Mouse (Mus musculus) limb, embryonic 14.5 days (tissue): ENCODE results near the gene Ubxn2a. TPM values are rescaled to one million over a fixed set of nuclear protein-coding genes. Genes with fewer than 3 reads are reported as not detected.

Experiments
- ATAC-seq: fragments of 200-750 bp; cut with Nextera tagmentation; 2 replicates; pipeline ENCODE4 v1.8.0; 2017; ENCODE audit warnings: low read depth, moderate number of reproducible peaks, moderate TSS enrichment; ENCODE audit not compliant: low FRiP score
- DNase-seq: peaks from one replicate; pipeline ENCODE4 v3.0.0-alpha.2; 2015; ENCODE audit warnings: low spot score
- H3K27ac ChIP-seq: fragments of 300-500 bp; sonication (generic); replicated peaks from 2 replicates; pipeline ENCODE4 v1.5.1; 2014; ENCODE audit warnings: low read depth, mild to moderate bottlenecking, low read length, moderate library complexity, mixed read lengths
- H3K27me3 ChIP-seq: fragments of 300-500 bp; sonication (generic); 2 replicates; pipeline ENCODE4 v1.6.1; 2014; ENCODE audit warnings: low read length, mixed read lengths; ENCODE audit not compliant: control insufficient read depth, insufficient read depth
- H3K36me3 ChIP-seq: fragments of 300-500 bp; sonication (generic); 2 replicates; pipeline ENCODE4 v1.6.1; 2014; ENCODE audit warnings: mild to moderate bottlenecking, low read length, moderate library complexity, mixed read lengths; ENCODE audit not compliant: control insufficient read depth, insufficient read depth
- H3K4me1 ChIP-seq: fragments of 300-500 bp; sonication (generic); 2 replicates; pipeline ENCODE4 v1.6.1; 2014; ENCODE audit warnings: antibody characterized with exemption, low read length, mixed read lengths; ENCODE audit not compliant: control insufficient read depth, insufficient read depth
- H3K4me2 ChIP-seq: fragments of 300-500 bp; sonication (generic); replicated peaks from 2 replicates; pipeline ENCODE4 v1.6.1; 2014; ENCODE audit warnings: low read depth, mild to moderate bottlenecking, low read length, moderate library complexity; ENCODE audit not compliant: severe bottlenecking
- H3K4me3 ChIP-seq: fragments of 300-500 bp; sonication (generic); replicated peaks from 2 replicates; pipeline ENCODE4 v1.5.1; 2014; ENCODE audit warnings: low read length
- H3K9ac ChIP-seq: fragments of 300-500 bp; sonication (generic); 2 replicates; pipeline ENCODE4 v1.6.1; 2014; ENCODE audit warnings: mild to moderate bottlenecking, low read depth, low read length, moderate library complexity; ENCODE audit not compliant: severe bottlenecking
- H3K9me3 ChIP-seq: fragments of 300-500 bp; sonication (generic); 2 replicates; pipeline ENCODE4 v1.6.1; 2016; ENCODE audit warnings: low read length; ENCODE audit not compliant: control insufficient read depth
- POLR2A ChIP-seq: fragments of 200-500 bp; IDR thresholded peaks from 2 replicates; pipeline ENCODE4 v1.8.0; 2012; ENCODE audit warnings: inconsistent platforms, mild to moderate bottlenecking, moderate library complexity, borderline replicate concordance; ENCODE audit not compliant: insufficient read depth, insufficient read length; ENCODE audit errors: extremely low read depth
- WGBS: fragments of 180-500 bp; shearing (Covaris S2); extraction: QIAGEN DNeasy Blood & Tissue Kit; methylation state at CpG from one replicate; pipeline ENCODE4 v1.1.7; 2014; 5-methylcytosine and 5-hydroxymethylcytosine counted together
- polyA plus RNA-seq, 2 experiments: library from polyadenylated mRNA; depleted of rRNA in 1 of 2; stranded (reverse) in 1 of 2; unstranded in 1 of 2; fragments of >200 nt; fragmentation: Nextera tagmentation in 1 of 2; extraction: Ambion mirVana in 1 of 2; gene quantifications; 2 replicates each; pipeline versions ENCODE4 v1.2.1 to v1.2.3; 2012 to 2014

The Ubxn2a gene
- polyA plus RNA-seq, 2 experiments = 5.8 to 18.2 TPM

GRCm38 (mm10) chr12:4859241-4859914, 48.1 kb downstream of the Ubxn2a start:
- Histone ChIP-seq H3K4me1 (peaks cover 12% of the 10 kb centered on the region), H3K9me3 (no peaks in the 10 kb centered on the region), H3K4me3 (no peak overlapping the region), H3K36me3 (peaks cover 23% of the 10 kb centered on the region), H3K9ac (no peak overlapping the region), H3K4me2 (no peak overlapping the region), H3K27ac (no peak overlapping the region), H3K27me3 (no peaks in the 10 kb centered on the region)
- DNase-seq = no peak
- peak; percentile 59; the same call in 1 of the 2 replicates for ATAC-seq
- 53% methylated on average over 11 of the region's 11 CpGs for WGBS
- TF ChIP-seq POLR2A = no peak

DNA sequence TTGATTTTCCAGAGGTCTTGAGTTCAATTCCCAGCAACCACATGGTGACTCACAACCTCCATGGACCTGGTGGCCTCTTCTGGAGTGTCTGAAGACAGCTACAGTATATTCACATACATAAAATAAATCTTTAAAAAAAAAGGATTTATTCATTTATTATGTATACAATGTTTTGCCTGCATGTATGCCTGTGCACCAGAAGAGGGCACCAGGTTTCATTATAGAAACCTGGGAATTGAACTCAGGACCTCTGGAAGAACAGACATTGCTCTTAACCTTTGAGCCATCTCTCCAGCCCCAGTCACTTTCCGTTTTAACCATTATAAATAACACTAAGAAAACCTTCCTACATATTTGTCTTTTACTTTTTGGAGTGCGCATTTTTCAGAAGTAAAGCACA, 50.7 kb downstream of the Ubxn2a start:
- Histone ChIP-seq H3K36me3 (peaks cover 31% of the 10 kb centered on the region), H3K4me1 (no peaks in the 10 kb centered on the region), H3K27me3 (no peaks in the 10 kb centered on the region), H3K27ac (no peak overlapping the region), H3K4me2 (no peak overlapping the region), H3K9me3 (no peaks in the 10 kb centered on the region), H3K9ac (no peak overlapping the region), H3K4me3 (no peak overlapping the region)
- TF ChIP-seq POLR2A = no peak
- DNase-seq (no peak), ATAC-seq (no peak)
- 94% methylated on average over 2 of the region's 2 CpGs for WGBS

- Histone ChIP-seq H3K36me3 (peaks cover 38% of the 10 kb centered on the region), H3K27ac (no peak overlapping the region), H3K4me2 (no peak overlapping the region), H3K9ac (no peak overlapping the region), H3K4me1 (no peaks in the 10 kb centered on the region), H3K27me3 (no peaks in the 10 kb centered on the region), H3K4me3 (no peak overlapping the region), H3K9me3 (no peaks in the 10 kb centered on the region)
- 95% methylated on average over 5 of the region's 5 CpGs for WGBS
- ATAC-seq (no peak), DNase-seq (no peak)
- no peak for TF ChIP-seq POLR2A
Measured at GRCm38 (mm10) chr12:4856160-4856559, 51.3 kb downstream of the Ubxn2a start.

GRCm38 (mm10) chr12:4843741-4844140, 63.8 kb downstream of the Ubxn2a start:
- 0 out of 2 replicates have a peak, but pooled peaks have one; percentile 14 for ATAC-seq
- WGBS = under 1% methylated on average over 12 of the region's 12 CpGs

DNA sequence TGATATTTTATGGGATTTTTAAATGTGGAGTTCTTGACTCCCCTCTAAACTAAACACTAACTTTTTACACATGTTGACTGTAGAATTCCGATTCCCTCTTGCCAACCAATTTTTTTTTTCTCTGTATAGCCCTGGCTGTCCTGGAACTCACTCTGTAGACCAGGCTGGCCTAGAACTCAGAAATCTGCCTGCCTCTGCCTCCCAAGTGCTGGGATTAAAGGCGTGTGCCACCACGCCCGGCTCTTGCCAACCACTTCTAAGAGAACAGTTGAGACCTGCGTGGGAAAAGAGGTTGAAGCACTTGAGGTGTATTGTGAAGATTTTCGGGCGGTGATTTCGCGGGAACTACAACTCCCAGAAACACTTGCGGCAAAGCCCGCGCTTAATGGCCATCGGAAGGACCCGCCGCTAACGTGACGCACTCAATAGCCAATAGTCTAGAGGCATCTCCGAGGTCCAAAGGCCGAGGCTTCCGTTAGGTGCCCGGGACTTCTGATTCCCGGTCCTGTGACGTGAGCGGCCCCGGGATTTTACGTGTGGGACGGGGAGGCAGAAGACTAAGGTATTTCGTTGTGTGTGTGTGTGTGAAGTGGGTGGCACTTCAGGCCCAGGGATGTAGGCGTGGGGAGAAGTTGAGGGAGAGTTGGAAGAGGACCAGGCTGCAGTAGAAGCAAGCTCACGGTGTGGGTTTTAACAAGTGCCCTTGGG, 64.5 kb downstream of the Ubxn2a start, which contains the start of gene Wdcp:
Wdcp (plus strand) TSS at position 414 of the 708 bp plus-strand sequence.
- Histone ChIP-seq H3K27me3 (no peaks in the 10 kb centered on the region), H3K9me3 (no peaks in the 10 kb centered on the region), H3K4me2 (peak within 1 kb of the TSS; percentile 91), H3K4me1 (peaks cover 10% of the 10 kb centered on the region), H3K4me3 (peak within 1 kb of the TSS; percentile 57), H3K27ac (peak within 1 kb of the TSS; percentile 70), H3K36me3 (no peaks in the 10 kb centered on the region), H3K9ac (peak within 1 kb of the TSS; percentile 66)
- ATAC-seq = peak; percentile 94
- 3% methylated on average over 30 of the region's 30 CpGs for WGBS
- TF ChIP-seq POLR2A = no peak
- peak; percentile 96 for DNase-seq

More at GRCm38 (mm10) chr12:4843741-4844140, 63.8 kb downstream of the Ubxn2a start:
- DNase-seq = peak; percentile 33
- no peaks in the 10 kb centered on the region for H3K9me3 ChIP-seq
- H3K4me2 ChIP-seq = peak overlapping the region; percentile 67
- peak overlapping the region; percentile 66 for H3K9ac ChIP-seq
- H3K4me1 ChIP-seq = peaks cover 10% of the 10 kb centered on the region
- TF ChIP-seq POLR2A = no peak
- peak overlapping the region; percentile 57 for H3K4me3 ChIP-seq
- no peaks in the 10 kb centered on the region for H3K27me3 ChIP-seq
- H3K36me3 ChIP-seq = no peaks in the 10 kb centered on the region
- peak overlapping the region; percentile 70 for H3K27ac ChIP-seq
